Mouse (Mus musculus): Measurements from ENCODE around the gene Ksr2. TPM values are rescaled to one million over a fixed set of nuclear protein-coding genes. Genes with fewer than 3 reads are reported as not detected.

Gene Ksr2
- not detected in 2 replicates for total RNA-seq (2014; fragmentation: Nextera tagmentation)
- under 0.01 and 0.05 TPM in 2 replicates for total RNA-seq (2017)
- not detected in 2 replicates for polyA plus RNA-seq (2012)

GRCm38 (mm10) chr5:117413507-117414501 is at the start of gene Ksr2:
TSS of gene Ksr2 (plus strand) at chr5:117414000.
- H3K27me3 ChIP-seq (ENCODE audit: insufficient read depth, low read length) = no peaks in the 10 kb centered on the region
- H3K4me3 ChIP-seq (ENCODE audit: low read depth, low read length) = peak within 1 kb of the TSS; percentile 13; the same call in 1 of the 2 replicates
- no peak for DNase-seq (ENCODE audit: low spot score)
- H3K9me3 ChIP-seq (replicated peaks) = peaks cover 9% of the 10 kb centered on the region
- no peaks in the 10 kb centered on the region for H3K4me1 ChIP-seq (ENCODE audit: insufficient read depth, low read depth, low read length)
- TF ChIP-seq POLR2AphosphoS5 (IDR thresholded peaks at IDR 0.05; ENCODE audit: insufficient replicate concordance, low read depth, low read length) (no peak), TAL1 (conservative IDR thresholded peaks at IDR 0.05; ENCODE audit: low read depth, low read length) (no peak), GATA2 (IDR thresholded peaks at IDR 0.05; ENCODE audit: borderline replicate concordance, low read depth, low read length) (no peak), CTCF (IDR thresholded peaks at IDR 0.05; ENCODE audit: low read depth, low read length) (no peak), GATA1 (IDR thresholded peaks at IDR 0.05; ENCODE audit: borderline replicate concordance, low read length) (no peak)
- no peak for ATAC-seq (ENCODE audit: extremely low read depth, insufficient number of reproducible peaks, low FRiP score, poor library complexity, severe bottlenecking)
- no peaks in the 10 kb centered on the region for H3K36me3 ChIP-seq (replicated peaks)

GRCm38 (mm10) chr5:117364821-117365220 is 49.0 kb upstream of the Ksr2 start:
- DNase-seq (ENCODE audit: low spot score) (no peak), ATAC-seq (ENCODE audit: extremely low read depth, insufficient number of reproducible peaks, low FRiP score, poor library complexity, severe bottlenecking) (no peak)
- peaks cover 15% of the 10 kb centered on the region for H3K4me1 ChIP-seq (ENCODE audit: insufficient read depth, low read depth, low read length)
- H3K36me3 ChIP-seq (replicated peaks) = peaks cover 81% of the 10 kb centered on the region
- H3K4me3 ChIP-seq (ENCODE audit: low read depth, low read length) = no peak overlapping the region
- TF ChIP-seq GATA1 (IDR thresholded peaks at IDR 0.05; ENCODE audit: borderline replicate concordance, low read length) = no peak
- TF ChIP-seq TAL1 (conservative IDR thresholded peaks at IDR 0.05; ENCODE audit: low read depth, low read length) = no peak
- TF ChIP-seq CTCF (IDR thresholded peaks at IDR 0.05; ENCODE audit: low read depth, low read length) = no peak
- TF ChIP-seq POLR2AphosphoS5 (IDR thresholded peaks at IDR 0.05; ENCODE audit: insufficient replicate concordance, low read depth, low read length) = no peak
- no peak for TF ChIP-seq GATA2 (IDR thresholded peaks at IDR 0.05; ENCODE audit: borderline replicate concordance, low read depth, low read length)
- H3K9me3 ChIP-seq (replicated peaks) = no peaks in the 10 kb centered on the region
- no peaks in the 10 kb centered on the region for H3K27me3 ChIP-seq (ENCODE audit: insufficient read depth, low read length)

- no peak for ATAC-seq (ENCODE audit: extremely low read depth, insufficient number of reproducible peaks, low FRiP score, poor library complexity, severe bottlenecking)
- no peak for TF ChIP-seq CTCF (IDR thresholded peaks at IDR 0.05; ENCODE audit: low read depth, low read length)
- no peak for TF ChIP-seq GATA2 (IDR thresholded peaks at IDR 0.05; ENCODE audit: borderline replicate concordance, low read depth, low read length)
- no peak for TF ChIP-seq GATA1 (IDR thresholded peaks at IDR 0.05; ENCODE audit: borderline replicate concordance, low read length)
- no peak for TF ChIP-seq POLR2AphosphoS5 (IDR thresholded peaks at IDR 0.05; ENCODE audit: insufficient replicate concordance, low read depth, low read length)
- TF ChIP-seq TAL1 (conservative IDR thresholded peaks at IDR 0.05; ENCODE audit: low read depth, low read length) = no peak
- Histone ChIP-seq H3K4me1 (ENCODE audit: insufficient read depth, low read depth, low read length) (peaks cover 3% of the 10 kb centered on the region), H3K27me3 (ENCODE audit: insufficient read depth, low read length) (no peaks in the 10 kb centered on the region), H3K9me3 (replicated peaks) (no peaks in the 10 kb centered on the region), H3K36me3 (replicated peaks) (peaks cover 87% of the 10 kb centered on the region), H3K4me3 (ENCODE audit: low read depth, low read length) (no peak overlapping the region)
- DNase-seq (ENCODE audit: low spot score) = no peak
These were observed 47.8 kb upstream of the Ksr2 start for GRCm38 (mm10) chr5:117365904-117366561.

GRCm38 (mm10) chr5:117367206-117367605 is 46.6 kb upstream of the Ksr2 start:
- no peak for TF ChIP-seq GATA2 (IDR thresholded peaks at IDR 0.05; ENCODE audit: borderline replicate concordance, low read depth, low read length)
- TF ChIP-seq CTCF (IDR thresholded peaks at IDR 0.05; ENCODE audit: low read depth, low read length) = no peak
- no peak for TF ChIP-seq GATA1 (IDR thresholded peaks at IDR 0.05; ENCODE audit: borderline replicate concordance, low read length)
- no peak for TF ChIP-seq TAL1 (conservative IDR thresholded peaks at IDR 0.05; ENCODE audit: low read depth, low read length)
- no peak for TF ChIP-seq POLR2AphosphoS5 (IDR thresholded peaks at IDR 0.05; ENCODE audit: insufficient replicate concordance, low read depth, low read length)
- H3K9me3 ChIP-seq (replicated peaks) = no peaks in the 10 kb centered on the region
- DNase-seq (ENCODE audit: low spot score) (no peak), ATAC-seq (ENCODE audit: extremely low read depth, insufficient number of reproducible peaks, low FRiP score, poor library complexity, severe bottlenecking) (no peak)
- no peaks in the 10 kb centered on the region for H3K4me1 ChIP-seq (ENCODE audit: insufficient read depth, low read depth, low read length)
- no peaks in the 10 kb centered on the region for H3K27me3 ChIP-seq (ENCODE audit: insufficient read depth, low read length)
- no peak overlapping the region for H3K4me3 ChIP-seq (ENCODE audit: low read depth, low read length)
- peaks cover 93% of the 10 kb centered on the region for H3K36me3 ChIP-seq (replicated peaks)

- no peaks in the 10 kb centered on the region for H3K4me1 ChIP-seq (ENCODE audit: insufficient read depth, low read depth, low read length)
- no peaks in the 10 kb centered on the region for H3K27me3 ChIP-seq (ENCODE audit: insufficient read depth, low read length)
- no peaks in the 10 kb centered on the region for H3K9me3 ChIP-seq (replicated peaks)
- DNase-seq (ENCODE audit: low spot score) (no peak), ATAC-seq (ENCODE audit: extremely low read depth, insufficient number of reproducible peaks, low FRiP score, poor library complexity, severe bottlenecking) (no peak)
- no peak overlapping the region for H3K4me3 ChIP-seq (ENCODE audit: low read depth, low read length)
- TF ChIP-seq CTCF (IDR thresholded peaks at IDR 0.05; ENCODE audit: low read depth, low read length) = no peak
- TF ChIP-seq TAL1 (conservative IDR thresholded peaks at IDR 0.05; ENCODE audit: low read depth, low read length) = no peak
- no peak for TF ChIP-seq GATA1 (IDR thresholded peaks at IDR 0.05; ENCODE audit: borderline replicate concordance, low read length)
- no peak for TF ChIP-seq GATA2 (IDR thresholded peaks at IDR 0.05; ENCODE audit: borderline replicate concordance, low read depth, low read length)
- TF ChIP-seq POLR2AphosphoS5 (IDR thresholded peaks at IDR 0.05; ENCODE audit: insufficient replicate concordance, low read depth, low read length) = no peak
- peaks cover 97% of the 10 kb centered on the region for H3K36me3 ChIP-seq (replicated peaks)
These were observed 43.2 kb upstream of the Ksr2 start for GRCm38 (mm10) chr5:117370592-117370991.

- Histone ChIP-seq H3K36me3 (replicated peaks) (peaks cover 93% of the 10 kb centered on the region), H3K4me3 (ENCODE audit: low read depth, low read length) (no peak overlapping the region), H3K27me3 (ENCODE audit: insufficient read depth, low read length) (no peaks in the 10 kb centered on the region), H3K4me1 (ENCODE audit: insufficient read depth, low read depth, low read length) (no peaks in the 10 kb centered on the region), H3K9me3 (replicated peaks) (no peaks in the 10 kb centered on the region)
- TF ChIP-seq GATA1 (IDR thresholded peaks at IDR 0.05; ENCODE audit: borderline replicate concordance, low read length) (no peak), TAL1 (conservative IDR thresholded peaks at IDR 0.05; ENCODE audit: low read depth, low read length) (no peak), GATA2 (IDR thresholded peaks at IDR 0.05; ENCODE audit: borderline replicate concordance, low read depth, low read length) (no peak)
- DNase-seq (ENCODE audit: low spot score) (no peak), ATAC-seq (ENCODE audit: extremely low read depth, insufficient number of reproducible peaks, low FRiP score, poor library complexity, severe bottlenecking) (no peak)
These were observed 40.4 kb upstream of the Ksr2 start for GRCm38 (mm10) chr5:117373418-117373817.

All from G1E (cell line).